ENCODE assay signal across 16 mouse cellular contexts in genomic region chr12:82204106-82204505, GRCm38 (mm10).
"Had no signal": no experiment of that assay in that cellular context is flagged by ENCODE, and none has a peak within 500 bp of the region (broad histone marks: within the 10 kb centered on the region; RNA-seq: fewer than 3 reads in every experiment).

No protein-coding gene starts in this region.

- H3K27ac ChIP-seq: kidney, postnatal 0 days; limb, embryonic 15.5 days; liver, embryonic 14.5 days; neural tube, embryonic 12.5 days; stomach, embryonic 15.5 days had no signal

- H3K4me1 ChIP-seq: neural tube, embryonic 12.5 days; stomach, embryonic 15.5 days had no signal

- H3K4me3 ChIP-seq: limb, embryonic 15.5 days; myocyte; neural tube, embryonic 12.5 days; stomach, embryonic 15.5 days had no signal

- H3K36me3 ChIP-seq: limb, embryonic 15.5 days; neural tube, embryonic 12.5 days; stomach, embryonic 15.5 days had no signal

- H3K27me3 ChIP-seq: limb, embryonic 15.5 days; neural tube, embryonic 12.5 days; stomach, embryonic 15.5 days had no signal

- H3K9me3 ChIP-seq: limb, embryonic 15.5 days; neural tube, embryonic 12.5 days; stomach, embryonic 15.5 days had no signal

- DNase-seq: kidney, postnatal 36 days; layer of hippocampus, adult 9-11 months; layer of hippocampus, postnatal 36 days; lung, adult 2 months; lung, postnatal 36 days; midbrain, embryonic 14.5 days; retina, postnatal 1 day; right cerebral cortex, postnatal 14 days; thymus, adult 2 months; thymus, postnatal 25 days had no signal
